Mouse (Mus musculus) left cerebral cortex, adult 9 months (tissue): ENCODE results near the gene Ccnl1.
A peak's percentile ranks its signal among the peaks of the same experiment; 100 is the strongest.

Experiments used
- DNase-seq, 2 experiments: peaks; one replicate each; pipeline ENCODE4 v3.0.0; 2022; ENCODE audit warnings: low spot score in 2 of 2

Ccnl1 gene

GRCm38 (mm10) chr3:65959416-65960001 is 1.5 kb upstream of the Ccnl1 start:
- DNase-seq: no peak

DNA sequence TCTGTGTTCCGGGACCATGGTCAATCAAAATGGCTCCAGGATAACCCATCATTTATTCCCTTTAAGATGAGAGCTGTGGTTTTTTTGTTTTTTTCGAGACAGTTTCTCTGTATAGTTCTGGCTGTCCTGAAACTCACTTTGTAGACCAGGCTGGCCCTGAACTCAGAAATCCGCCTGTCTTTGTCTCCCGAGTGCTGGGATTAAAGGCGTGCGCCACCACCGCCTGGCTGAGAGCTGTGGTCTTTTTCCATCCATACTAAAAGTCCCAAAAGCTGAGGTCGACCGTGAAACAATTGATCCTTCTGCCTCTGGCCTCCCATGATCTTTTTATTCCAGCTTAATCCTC is 764 bp upstream of the Ccnl1 start:
- DNase-seq: no peak

GRCm38 (mm10) chr3:65957271-65958101 is 563 bp downstream of the Ccnl1 start:
- peak in 1 of 2 experiments; percentile 47 for DNase-seq

DNA sequence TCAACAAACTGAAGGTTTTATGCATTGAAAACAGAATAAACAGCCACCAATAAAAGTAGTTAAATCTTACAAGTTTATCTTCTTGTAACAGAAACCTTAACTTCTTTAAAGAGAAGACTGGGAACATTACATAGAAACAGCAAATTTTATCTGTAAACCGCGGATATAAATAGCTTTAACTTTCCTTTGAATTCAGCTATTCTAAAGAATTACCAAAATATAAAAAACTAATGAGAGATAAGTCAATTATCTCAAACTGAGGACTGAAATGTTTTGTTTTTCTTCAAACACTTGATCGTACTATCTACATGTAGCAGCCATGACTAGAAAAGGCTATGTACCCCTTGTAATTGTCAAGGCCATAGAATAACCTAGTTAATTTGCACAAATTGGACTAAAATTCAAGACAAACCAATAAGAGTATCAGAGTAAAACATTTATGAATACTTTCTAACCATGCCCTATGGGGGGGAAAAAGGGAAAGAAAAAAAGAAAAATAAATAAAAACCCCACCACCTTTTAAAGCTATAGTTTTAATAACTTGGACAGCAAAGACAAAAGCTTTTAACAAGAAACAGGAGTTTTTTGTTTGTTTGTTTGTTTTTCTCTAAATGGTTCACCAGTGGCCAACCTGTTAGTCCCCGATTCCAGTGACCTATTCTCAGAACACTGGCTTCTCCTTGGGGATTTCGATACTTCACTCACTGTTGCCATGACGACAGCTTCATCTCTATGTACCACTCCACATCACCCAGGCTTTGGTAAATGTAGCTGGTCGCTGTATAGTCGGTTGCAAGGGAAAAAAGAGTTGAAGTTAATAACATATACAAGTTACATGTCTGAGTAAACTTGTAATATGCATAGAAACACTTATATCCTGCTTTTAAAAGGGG is 3.3 kb downstream of the Ccnl1 start:
- DNase-seq: no peak

DNA sequence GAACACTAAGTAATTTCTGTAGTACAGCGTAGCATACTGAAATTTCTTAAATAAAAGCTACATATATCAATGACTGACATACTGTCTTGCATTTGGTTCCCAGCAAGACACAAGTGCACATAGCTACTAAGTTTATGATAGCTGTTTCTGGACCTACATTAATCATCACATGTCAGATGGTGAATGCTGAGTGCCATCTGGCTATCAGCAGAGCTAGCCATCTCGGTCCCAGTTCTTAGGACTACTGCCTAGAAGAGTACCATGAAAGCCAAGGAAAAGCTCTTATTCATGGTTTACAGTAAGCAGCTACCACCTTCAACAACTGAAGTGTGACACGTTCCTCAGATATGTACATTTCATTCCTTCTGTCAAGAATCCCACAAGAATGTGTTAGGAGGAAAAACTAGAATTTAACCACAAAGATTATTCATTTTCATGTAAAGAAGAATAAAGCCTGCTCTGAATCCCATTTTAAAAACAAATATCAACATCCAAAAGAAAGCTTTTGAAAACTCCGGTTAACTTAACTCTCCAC is 7.2 kb downstream of the Ccnl1 start:
- DNase-seq: no peak

DNA sequence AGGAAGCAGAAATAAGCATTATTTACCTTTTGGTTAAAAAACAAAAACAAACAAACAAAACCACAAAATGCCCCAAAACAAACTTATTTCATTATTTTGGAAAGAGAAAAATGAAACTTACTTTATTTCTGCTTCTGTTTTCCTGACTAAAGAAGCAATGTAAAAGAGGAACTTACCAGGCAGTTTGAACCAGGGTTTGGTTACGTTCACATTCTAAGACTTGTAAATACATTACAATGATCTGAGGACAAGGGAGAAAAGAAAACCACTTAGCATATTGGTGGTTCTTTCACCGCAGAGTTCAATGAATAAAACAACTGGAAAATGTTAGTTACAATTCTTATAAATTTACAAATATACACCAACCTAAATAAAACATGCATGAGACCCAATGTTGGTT is 7.7 kb downstream of the Ccnl1 start:
- DNase-seq: no peak

GRCm38 (mm10) chr3:65945277-65945932 is 12.6 kb downstream of the Ccnl1 start:
- no peak for DNase-seq

GRCm38 (mm10) chr3:65944713-65945112 is 13.3 kb downstream of the Ccnl1 start:
- no peak for DNase-seq

DNA sequence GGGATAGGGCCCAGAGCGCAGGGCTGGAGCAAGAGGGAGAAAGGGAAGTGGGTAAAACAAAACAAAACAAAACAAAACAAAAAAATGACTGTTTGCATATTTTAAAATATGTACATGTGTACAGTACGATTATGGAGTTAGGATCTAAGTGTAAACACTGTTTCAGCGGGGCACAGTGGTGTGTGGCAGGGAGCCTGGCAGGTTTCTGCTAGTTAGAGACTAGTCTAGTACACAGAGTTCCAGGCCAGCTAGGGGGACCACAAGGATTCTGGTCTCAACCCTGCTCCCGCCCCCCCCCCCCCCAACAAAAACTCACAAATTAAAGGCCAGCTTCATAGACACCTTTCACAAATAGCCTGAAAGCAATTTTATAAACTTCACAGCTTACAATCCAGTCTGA is 14.6 kb downstream of the Ccnl1 start:
- DNase-seq: no peak

DNA sequence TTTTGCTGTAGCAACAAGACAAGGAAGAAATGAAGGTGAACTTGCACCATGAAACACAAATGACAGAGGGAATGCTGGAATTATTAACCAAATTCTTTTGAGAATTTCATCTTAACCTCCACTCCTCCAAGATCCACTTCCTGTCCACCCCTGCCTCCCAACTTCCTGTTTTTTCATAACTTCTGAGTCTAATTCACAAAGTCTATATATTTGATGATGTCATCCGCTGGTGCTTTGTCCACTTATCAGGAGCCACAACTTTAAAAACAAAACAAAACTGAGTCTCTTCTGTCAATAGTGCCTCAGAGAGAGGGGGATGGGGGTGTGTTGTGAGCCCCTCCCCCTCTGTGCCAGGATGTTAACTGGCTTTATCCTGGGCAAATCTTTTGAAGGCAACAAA is 17.0 kb downstream of the Ccnl1 start:
- no peak for DNase-seq

DNA sequence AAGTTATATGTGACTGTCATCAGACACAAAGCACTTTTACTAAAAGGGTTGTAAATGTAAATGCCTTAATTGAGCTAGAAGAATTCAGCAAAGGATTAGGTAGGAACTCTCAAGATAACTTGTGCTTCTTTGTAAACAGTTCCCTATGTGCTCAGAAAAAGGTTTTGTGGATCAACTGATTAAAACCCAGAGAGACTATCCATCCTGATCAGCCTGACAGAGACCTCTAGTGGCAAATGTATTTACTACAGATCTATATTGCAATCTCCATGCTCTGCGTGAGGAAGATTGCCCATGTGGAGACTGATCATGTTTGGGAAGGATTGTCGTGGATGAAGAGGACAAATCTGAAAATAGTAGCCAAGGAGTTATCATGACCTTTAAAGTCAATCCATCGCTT is 19.8 kb downstream of the Ccnl1 start:
- peak in 1 of 2 experiments; percentile 24 for DNase-seq

- DNase-seq: no peak
Observed at GRCm38 (mm10) chr3:65936384-65936783, 21.7 kb downstream of the Ccnl1 start.

GRCm38 (mm10) chr3:65935153-65935552 is 22.9 kb downstream of the Ccnl1 start:
- no peak for DNase-seq

DNA sequence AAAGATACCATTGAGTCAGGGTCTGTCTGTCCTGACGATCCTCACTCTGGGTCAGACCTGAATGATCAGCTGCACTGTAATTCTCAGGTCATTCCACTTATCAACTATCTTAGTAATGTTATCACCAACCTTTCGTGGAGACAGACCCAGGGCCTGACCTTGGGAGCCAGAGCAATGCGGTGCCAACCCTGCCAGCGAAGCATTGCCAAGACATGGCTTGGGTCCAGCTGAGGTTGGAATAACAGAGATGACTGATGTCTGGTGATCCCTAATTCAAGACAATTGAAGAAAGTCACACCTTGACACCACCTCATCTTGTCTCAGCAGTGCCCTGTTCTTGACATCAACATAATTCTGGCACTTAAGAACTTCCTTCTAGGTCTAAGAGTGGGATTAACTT is 24.3 kb downstream of the Ccnl1 start:
- no peak for DNase-seq

GRCm38 (mm10) chr3:65931542-65931941 is 26.5 kb downstream of the Ccnl1 start:
- DNase-seq: no peak

- DNase-seq: no peak
Observed at GRCm38 (mm10) chr3:65930636-65931035, 27.4 kb downstream of the Ccnl1 start.

- DNase-seq: peak in 1 of 2 experiments; percentile 80
Observed at GRCm38 (mm10) chr3:65929821-65930633, 28.0 kb downstream of the Ccnl1 start.

GRCm38 (mm10) chr3:65929304-65929783 is 28.7 kb downstream of the Ccnl1 start:
- peak in 1 of 2 experiments; percentile 78 for DNase-seq

GRCm38 (mm10) chr3:65928614-65929272 is 29.3 kb downstream of the Ccnl1 start:
- no peak for DNase-seq

- peak in 1 of 2 experiments; percentile 47 for DNase-seq
Observed at GRCm38 (mm10) chr3:65927685-65928084, 30.4 kb downstream of the Ccnl1 start.
